Mouse (Mus musculus) hindbrain, embryonic 15.5 days (tissue): ENCODE measurements around the gene Arhgap5. TPM values are rescaled to one million over a fixed set of nuclear protein-coding genes. Genes with fewer than 3 reads are reported as not detected.
A peak's percentile ranks its signal among the peaks of the same experiment; 100 is the strongest.

Source experiments
- ATAC-seq: fragments of 200-750 bp; cut with Nextera tagmentation; 2 replicates; pipeline ENCODE4 v1.8.0; 2017; ENCODE audit warnings: low read depth, moderate number of reproducible peaks, moderate TSS enrichment; ENCODE audit not compliant: low FRiP score
- H3K27ac ChIP-seq: fragments of 300-500 bp; sonication (generic); replicated peaks from 2 replicates; pipeline ENCODE4 v1.5.1; 2015; ENCODE audit warnings: mild to moderate bottlenecking, inconsistent platforms
- H3K27me3 ChIP-seq: fragments of 300-500 bp; sonication (generic); 2 replicates; pipeline ENCODE4 v1.6.1; 2015; ENCODE audit warnings: control low read depth, inconsistent platforms
- H3K36me3 ChIP-seq: fragments of 300-500 bp; sonication (generic); 2 replicates; pipeline ENCODE4 v1.6.1; 2015; ENCODE audit warnings: control low read depth, inconsistent platforms
- H3K4me1 ChIP-seq: fragments of 300-500 bp; sonication (generic); replicated peaks from 2 replicates; pipeline ENCODE4 v1.6.1; 2015; ENCODE audit warnings: control low read depth, inconsistent platforms
- H3K4me2 ChIP-seq: fragments of 300-500 bp; sonication (generic); 2 replicates; pipeline ENCODE4 v1.6.1; 2015; ENCODE audit warnings: moderate library complexity, mild to moderate bottlenecking, inconsistent platforms
- H3K4me3 ChIP-seq: fragments of 300-500 bp; sonication (generic); 2 replicates; pipeline ENCODE4 v1.5.1; 2015; ENCODE audit warnings: mild to moderate bottlenecking, inconsistent platforms
- H3K9ac ChIP-seq: fragments of 300-500 bp; sonication (generic); 2 replicates; pipeline ENCODE4 v1.6.1; 2015; ENCODE audit warnings: inconsistent platforms
- H3K9me3 ChIP-seq: fragments of 300-500 bp; sonication (generic); 2 replicates; pipeline ENCODE4 v1.6.1; 2016; ENCODE audit warnings: control low read depth, inconsistent platforms
- WGBS: fragments of 180-500 bp; shearing (Covaris S2); methylation state at CpG from one replicate; pipeline ENCODE4 v1.1.7; 2015; 5-methylcytosine and 5-hydroxymethylcytosine counted together
- polyA plus RNA-seq: library from polyadenylated mRNA; unstranded; fragments of >200 nt; fragmentation: Nextera tagmentation; extraction: Ambion mirVana; gene quantifications from 2 replicates; pipeline ENCODE4 v1.2.1, GENCODE M21; 2015

Arhgap5 gene
- polyA plus RNA-seq, 1 experiment from 2014 or later: 30.9 TPM

DNA sequence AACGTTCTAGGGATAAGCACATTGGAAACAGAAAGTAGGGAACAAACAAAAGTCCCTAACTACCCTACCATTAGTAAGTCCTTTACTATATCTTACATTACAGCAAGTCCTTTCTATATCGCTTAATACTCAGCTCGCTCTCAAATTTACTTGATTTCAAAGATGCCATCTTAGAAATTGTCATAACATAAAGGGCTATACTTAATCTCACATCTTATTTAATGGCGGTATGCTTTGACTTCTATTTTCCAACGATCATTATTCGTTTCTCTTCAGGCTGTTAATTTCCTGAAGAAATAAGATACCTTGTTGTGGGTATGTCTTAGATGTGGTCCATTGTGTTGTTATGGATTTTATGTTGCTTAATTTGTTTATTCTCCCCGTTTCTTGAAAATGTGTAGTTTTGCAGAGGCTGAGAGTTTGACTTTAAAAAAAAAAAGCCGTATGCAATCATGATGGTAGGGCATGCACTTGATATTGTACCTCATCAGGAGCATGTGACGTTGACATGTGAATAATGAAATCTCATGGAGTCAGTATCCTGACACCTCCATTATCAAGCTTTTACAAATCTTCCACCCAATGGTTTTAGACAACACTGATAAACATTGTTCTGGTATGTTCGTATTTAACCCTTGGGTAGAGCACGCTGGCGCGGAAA is 101.3 kb downstream of the Arhgap5 start:
- Histone ChIP-seq H3K9me3 (no peaks in the 10 kb centered on the region), H3K4me1 (peaks cover 12% of the 10 kb centered on the region), H3K27ac (peak overlapping the region; percentile 90), H3K9ac (peak overlapping the region; percentile 65), H3K27me3 (no peaks in the 10 kb centered on the region), H3K4me3 (peak overlapping the region; percentile 66), H3K36me3 (no peaks in the 10 kb centered on the region), H3K4me2 (peak overlapping the region; percentile 71)
- no peak for ATAC-seq
- WGBS: 50% methylated on average over 13 of the region's 13 CpGs

DNA sequence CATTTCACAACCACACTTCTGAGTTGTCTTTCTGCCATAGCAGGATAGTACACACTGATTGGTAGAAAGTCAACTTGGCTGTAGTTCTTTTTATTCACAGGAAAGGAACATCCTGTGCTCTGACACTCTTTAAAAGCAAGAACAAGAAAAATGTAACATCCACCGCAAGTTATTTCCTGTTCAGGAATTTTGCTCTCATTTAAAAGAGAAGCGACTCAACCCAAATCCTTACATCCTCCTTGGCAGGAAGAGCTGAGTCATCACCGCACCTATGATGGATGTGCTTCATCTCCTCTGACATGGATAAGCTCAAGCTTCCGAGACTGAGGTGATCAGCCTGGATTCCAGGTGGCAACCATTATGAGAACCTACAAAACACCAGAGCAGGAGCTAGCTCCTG is 103.6 kb downstream of the Arhgap5 start:
- no peaks in the 10 kb centered on the region for H3K9me3 ChIP-seq
- 86% methylated on average over 4 of the region's 4 CpGs for WGBS
- no peak overlapping the region for H3K9ac ChIP-seq
- H3K27me3 ChIP-seq: no peaks in the 10 kb centered on the region
- no peaks in the 10 kb centered on the region for H3K36me3 ChIP-seq
- H3K4me2 ChIP-seq: no peak overlapping the region
- no peak overlapping the region for H3K27ac ChIP-seq
- ATAC-seq: no peak
- no peak overlapping the region for H3K4me3 ChIP-seq
- peaks cover 6% of the 10 kb centered on the region for H3K4me1 ChIP-seq

DNA sequence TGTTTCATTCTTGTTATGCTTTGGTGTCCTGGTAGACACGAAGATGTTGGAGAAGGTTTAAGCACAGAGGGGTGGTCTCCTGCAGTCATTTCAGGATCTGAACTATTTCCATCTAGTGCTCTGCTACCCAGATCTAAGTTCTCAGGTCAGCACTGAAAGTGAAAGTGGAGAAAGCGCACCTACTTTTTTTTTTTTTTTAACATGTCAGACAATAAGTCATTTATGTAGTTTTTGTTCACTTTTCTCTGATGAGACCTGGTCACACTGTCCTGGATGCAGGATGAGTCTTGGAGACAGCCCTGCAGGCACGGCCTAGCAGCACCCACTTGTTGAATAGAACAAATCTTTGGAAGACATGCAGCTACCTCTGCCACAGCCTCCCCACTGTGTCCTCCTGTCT is 111.9 kb downstream of the Arhgap5 start:
- H3K9me3 ChIP-seq: no peaks in the 10 kb centered on the region
- H3K4me1 ChIP-seq: no peaks in the 10 kb centered on the region
- 88% methylated on average over 3 of the region's 3 CpGs for WGBS

DNA sequence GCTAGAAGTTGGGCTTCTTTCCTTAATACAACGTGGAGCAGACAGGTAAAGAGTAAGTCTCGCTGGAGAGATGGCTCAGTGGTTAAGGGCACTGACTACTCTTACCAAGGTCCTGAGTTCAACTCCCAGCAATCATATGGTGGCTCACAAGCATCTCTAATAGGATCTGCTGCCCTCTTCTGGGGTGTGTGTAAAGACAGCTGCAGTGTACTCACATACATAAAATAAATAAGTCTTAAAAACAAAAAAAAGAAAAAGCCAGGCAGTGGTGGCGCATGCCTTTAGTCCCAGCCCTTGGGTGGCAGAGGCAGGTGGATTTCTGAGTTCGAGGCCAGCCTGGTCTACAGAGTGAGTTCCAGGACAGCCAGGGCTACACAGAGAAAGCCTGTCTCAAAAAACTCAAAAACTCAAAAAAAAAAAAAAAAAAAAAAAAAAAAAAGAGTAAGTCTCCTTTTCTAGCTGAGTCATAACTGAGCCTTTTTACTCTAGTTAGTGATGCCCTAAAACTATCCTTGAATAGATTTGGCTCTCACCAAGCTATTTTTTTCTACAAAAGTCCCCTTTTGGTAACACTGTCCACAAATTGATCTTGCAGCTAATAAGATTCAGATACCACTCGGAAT is 114.8 kb downstream of the Arhgap5 start:
- no peak overlapping the region for H3K4me2 ChIP-seq
- H3K9ac ChIP-seq: no peak overlapping the region
- no peaks in the 10 kb centered on the region for H3K9me3 ChIP-seq
- no peaks in the 10 kb centered on the region for H3K36me3 ChIP-seq
- H3K27ac ChIP-seq: no peak overlapping the region
- WGBS: 88% methylated on average over 5 of the region's 5 CpGs
- no peaks in the 10 kb centered on the region for H3K4me1 ChIP-seq
- ATAC-seq: no peak
- no peaks in the 10 kb centered on the region for H3K27me3 ChIP-seq
- no peak overlapping the region for H3K4me3 ChIP-seq

More for the DNA sequence above, 111.9 kb downstream of the Arhgap5 start:
- no peak for ATAC-seq
- Histone ChIP-seq H3K27me3 (no peaks in the 10 kb centered on the region), H3K9ac (no peak overlapping the region), H3K36me3 (no peaks in the 10 kb centered on the region), H3K27ac (no peak overlapping the region), H3K4me2 (no peak overlapping the region), H3K4me3 (no peak overlapping the region)

DNA sequence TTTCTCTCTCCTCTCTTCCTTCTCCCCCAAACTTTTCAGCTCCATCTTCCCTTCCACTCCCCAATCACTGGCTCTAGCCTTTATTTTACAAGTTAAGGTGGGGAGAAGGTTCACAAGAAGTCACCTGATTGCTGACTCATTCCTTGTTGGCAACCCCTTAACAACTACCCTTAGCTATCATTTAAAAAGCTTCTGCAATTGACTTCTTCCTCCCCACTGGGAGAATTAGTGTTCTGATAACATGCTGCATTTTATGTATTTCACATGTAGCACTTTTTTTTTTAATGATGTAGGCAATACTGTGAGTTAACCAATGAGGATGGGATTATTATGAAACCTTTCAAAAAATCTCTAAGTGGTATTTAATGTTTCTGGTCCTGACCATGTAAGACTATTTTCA is 115.9 kb downstream of the Arhgap5 start:
- ATAC-seq: no peak

More for the DNA sequence above, 115.9 kb downstream of the Arhgap5 start:
- H3K4me1 ChIP-seq: no peaks in the 10 kb centered on the region
- H3K27ac ChIP-seq: no peak overlapping the region
- H3K9ac ChIP-seq: no peak overlapping the region
- H3K9me3 ChIP-seq: no peaks in the 10 kb centered on the region
- no peak overlapping the region for H3K4me2 ChIP-seq
- no peak overlapping the region for H3K4me3 ChIP-seq
- H3K36me3 ChIP-seq: no peaks in the 10 kb centered on the region
- no peaks in the 10 kb centered on the region for H3K27me3 ChIP-seq

Other genes starting within 250 kb of the Arhgap5 start
- gene Akap6, start 195.4 kb downstream of the Arhgap5 start, polyA plus RNA-seq: 24.3 and 28.5 TPM in 2 replicates